Mouse (Mus musculus): Measurements from ENCODE around the gene Gm10272.
A peak's percentile ranks its signal among the peaks of the same experiment; 100 is the strongest.
"Not testable (repeated sequence)": the region's sequence is repeated elsewhere in the genome, so short reads cannot be mapped to it uniquely, and the experiment has no call there.

Gm10272 gene

GRCm38 (mm10) chr10:77706326-77706725, at the start of gene Gm10272:
Gene Gm10272, plus strand, starts transcription at chr10:77706626.
- DNase-seq = no peak

DNA sequence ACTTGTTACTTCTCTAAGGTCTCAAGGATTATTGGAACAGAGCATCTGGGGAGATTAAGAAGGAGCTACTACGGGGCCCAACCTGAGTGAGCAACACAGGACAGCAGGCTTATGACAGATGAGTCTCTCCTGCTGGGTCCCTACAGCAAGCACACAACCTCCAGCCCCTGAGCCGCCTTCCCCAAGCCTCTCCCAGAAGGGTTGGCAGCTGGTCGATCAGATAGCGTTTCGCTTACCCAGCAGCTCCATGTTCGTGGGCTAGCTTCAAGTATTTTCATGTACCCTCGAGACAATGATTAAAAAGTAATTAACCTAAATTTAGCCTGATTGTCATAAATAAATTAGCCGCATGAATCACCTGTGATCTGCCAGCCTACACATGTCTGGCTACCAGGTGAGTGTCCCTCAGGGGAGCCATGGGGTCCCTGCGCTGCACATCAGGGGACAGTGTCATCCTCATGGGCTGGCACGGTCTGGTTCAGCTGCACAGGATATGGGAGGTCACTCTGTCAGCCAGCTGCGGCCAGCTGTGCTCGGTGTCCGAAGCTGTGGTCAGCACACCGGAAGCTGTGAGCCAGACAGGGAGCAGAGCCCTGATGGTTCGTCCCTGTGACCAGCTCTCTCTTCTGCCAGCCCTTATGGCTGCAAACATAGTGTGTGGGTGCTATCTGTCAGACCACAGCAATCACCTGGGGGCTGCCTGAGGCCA, 48.0 kb upstream of the Gm10272 start:
- DNase-seq = peak; percentile 71

GRCm38 (mm10) chr10:77663949-77664665, 42.3 kb upstream of the Gm10272 start:
- DNase-seq = no peak

DNA sequence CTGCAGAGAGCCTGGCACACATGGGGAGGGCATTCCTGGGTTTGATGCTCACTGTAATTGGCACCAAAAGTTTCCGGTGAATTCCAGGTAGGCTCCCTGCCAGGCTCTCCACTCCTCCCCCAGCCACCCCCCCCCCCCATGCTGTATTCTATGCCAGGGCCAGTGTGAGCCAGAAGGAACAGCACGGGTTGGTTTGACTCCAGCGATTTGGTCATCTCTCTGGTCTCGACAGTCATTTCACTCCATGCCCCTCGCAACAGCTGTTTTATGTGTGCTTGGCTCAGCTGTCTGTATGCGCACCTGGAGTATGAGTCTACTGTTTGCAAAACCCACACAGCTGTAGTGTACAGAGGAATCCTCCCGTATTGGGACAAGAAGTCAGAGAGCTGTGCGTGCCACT, 40.1 kb upstream of the Gm10272 start:
- DNase-seq = no peak

- DNase-seq = no peak
Measured at GRCm38 (mm10) chr10:77667402-77667801, 39.0 kb upstream of the Gm10272 start.

DNA sequence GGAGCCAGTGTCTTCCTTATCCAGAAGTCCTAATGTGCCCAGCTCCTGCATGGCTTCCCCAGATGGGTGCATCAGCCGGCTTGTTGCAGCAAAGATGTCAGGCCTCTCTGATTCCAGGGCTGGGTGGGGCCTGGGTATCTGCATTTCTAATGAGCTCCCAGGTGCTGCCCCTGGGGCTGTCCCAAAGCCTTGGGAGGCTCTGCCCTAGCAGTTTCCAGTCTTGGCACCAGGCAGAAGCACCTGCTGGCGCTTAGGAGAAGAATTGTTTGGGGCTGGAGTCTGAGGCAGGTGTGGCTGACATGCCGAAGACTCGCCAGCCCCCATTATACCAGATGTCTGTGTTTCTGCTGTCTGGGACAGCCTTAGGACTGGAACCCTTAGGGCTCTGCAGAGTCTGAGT, 35.7 kb upstream of the Gm10272 start:
- no peak for DNase-seq

GRCm38 (mm10) chr10:77671519-77671918, 34.9 kb upstream of the Gm10272 start:
- DNase-seq = no peak

GRCm38 (mm10) chr10:77673765-77674164, 32.7 kb upstream of the Gm10272 start:
- no peak for DNase-seq

DNA sequence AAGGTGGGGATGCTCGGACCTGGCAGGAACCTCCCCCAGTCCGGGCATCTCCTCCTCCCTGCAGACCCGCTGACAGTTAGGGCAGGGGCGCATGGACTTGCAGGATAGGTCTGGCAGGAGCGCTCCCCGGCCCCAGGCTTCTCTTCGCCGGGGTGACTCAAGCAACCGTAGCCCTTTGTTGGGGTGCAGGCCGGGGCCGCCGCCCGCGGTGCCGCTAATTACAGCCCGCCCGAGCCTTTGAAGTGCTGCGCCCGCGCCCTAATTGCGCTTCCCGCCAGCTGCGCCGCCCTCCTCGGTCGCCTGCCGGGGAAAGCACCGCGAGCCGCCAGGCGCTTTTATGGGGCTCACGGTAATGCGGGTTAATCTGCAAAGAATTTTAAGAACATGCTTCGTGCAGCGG, 28.9 kb upstream of the Gm10272 start:
- DNase-seq = no peak

GRCm38 (mm10) chr10:77682994-77683393, 23.4 kb upstream of the Gm10272 start:
- no peak for DNase-seq

- DNase-seq = no peak
Measured at GRCm38 (mm10) chr10:77684181-77684580, 22.2 kb upstream of the Gm10272 start.

DNA sequence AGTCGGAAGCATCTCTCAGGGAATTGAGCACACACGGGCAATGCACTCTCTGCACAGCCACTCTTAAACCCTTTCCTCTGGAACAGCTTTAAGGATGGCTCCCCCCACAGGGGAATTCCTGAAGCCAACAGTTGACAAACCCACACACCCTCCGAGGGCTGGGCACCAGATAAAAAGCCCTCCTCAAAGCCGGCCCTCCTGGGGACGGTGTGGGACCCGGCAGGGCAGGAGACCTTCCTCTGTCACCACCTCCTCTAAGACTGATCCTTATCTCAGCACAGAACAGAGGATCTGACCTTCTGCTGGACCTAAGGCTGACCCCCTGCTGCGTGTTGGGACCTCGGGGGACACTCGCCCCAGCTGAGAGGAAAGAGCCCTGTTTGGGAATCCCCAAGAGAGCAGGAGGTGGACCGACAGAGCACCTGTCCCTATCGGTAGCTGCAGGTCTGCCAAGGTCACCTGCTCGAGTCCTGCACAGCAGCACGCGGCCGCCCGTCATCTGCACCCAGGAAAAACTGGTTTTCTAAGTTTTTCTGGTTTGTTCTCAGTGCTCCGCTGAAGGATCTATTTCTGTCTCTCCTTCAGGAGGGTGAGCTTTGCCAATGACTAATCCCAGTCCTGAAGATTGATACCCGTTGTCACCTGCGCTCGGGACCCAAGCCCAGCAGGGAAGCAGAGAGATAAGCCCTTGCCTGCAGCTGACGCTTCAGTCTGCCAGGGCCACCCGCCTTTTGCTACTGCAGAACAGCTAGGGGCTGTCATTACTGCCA, 20.3 kb upstream of the Gm10272 start, which contains the start of gene Tspear:
Gene Tspear (plus strand): TSS at position 675 of the 770 bp plus-strand sequence.
- DNase-seq = no peak

GRCm38 (mm10) chr10:77687021-77687420, 19.4 kb upstream of the Gm10272 start:
- no peak for DNase-seq

DNA sequence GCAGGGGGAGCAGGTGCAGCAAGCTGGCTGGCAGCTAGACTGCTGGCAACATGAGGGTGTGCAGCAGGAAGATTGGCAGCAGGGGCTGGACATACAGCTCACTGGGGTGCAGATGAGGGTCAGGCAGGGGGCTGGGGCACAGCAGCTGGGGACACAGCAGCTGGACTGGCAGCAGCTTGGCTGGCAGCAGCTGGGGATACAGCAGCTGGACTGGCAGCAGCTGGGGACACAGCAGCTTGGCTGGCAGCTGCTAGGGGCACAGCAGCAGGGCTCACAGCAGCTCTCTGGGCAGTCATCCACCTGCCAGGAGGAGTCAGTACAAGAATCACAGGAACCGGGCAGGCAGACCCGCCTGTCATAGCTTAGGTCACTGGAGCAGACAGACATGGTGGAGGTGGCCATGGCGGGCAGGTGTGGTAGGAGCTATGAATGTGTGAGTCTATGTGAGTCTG, 16.0 kb upstream of the Gm10272 start, which contains the start of gene Gm19402:
Gene Gm19402 (minus strand): TSS at position 402 of the 452 bp plus-strand sequence.
- not testable (repeated sequence) for DNase-seq

DNA sequence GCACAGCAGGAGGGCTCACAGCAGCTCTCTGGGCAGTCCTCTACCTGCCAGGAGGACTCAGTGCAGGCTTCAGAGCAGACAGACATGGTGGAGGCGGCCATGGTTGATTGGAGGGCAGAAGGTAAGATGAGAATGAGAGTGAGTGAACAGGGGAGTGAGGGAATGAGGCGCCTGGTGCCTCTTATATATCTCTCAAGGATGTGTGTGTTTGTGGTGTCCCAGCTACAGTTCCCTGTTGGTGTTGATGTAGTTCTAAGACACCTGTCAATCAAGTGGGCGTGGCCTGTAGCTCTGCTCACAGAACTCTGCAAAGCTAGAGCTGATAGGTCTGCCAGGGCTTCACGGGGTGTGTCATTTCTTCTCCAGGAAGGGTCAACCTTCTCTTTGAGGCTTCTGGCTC, 9.3 kb upstream of the Gm10272 start, which contains the start of gene Gm9508:
Gene Gm9508 (minus strand): TSS at position 101 of the 400 bp plus-strand sequence.
- DNase-seq = no peak

DNA sequence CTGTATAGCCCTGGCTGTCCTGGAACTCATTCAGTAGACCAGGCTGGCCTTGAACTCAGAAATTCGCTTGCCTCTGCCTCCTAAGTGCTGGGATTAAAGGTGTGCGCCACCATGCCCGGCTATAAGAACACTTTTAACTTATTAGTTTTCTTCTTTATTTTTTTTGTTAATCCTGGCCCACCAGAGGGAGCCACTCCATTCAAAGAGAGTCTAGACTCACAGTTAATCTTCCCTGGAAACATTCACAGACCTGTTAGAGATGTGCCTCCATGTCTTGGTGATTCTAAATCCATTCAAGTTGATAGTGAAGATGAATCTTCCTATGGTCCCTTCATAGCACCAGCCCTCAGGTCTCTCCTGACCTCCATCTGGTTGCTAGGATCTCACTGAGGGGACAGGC, 3.4 kb downstream of the Gm10272 start:
- no peak for DNase-seq

GRCm38 (mm10) chr10:77711157-77711556, 4.7 kb downstream of the Gm10272 start, which contains the start of gene Gm10024:
Gene Gm10024, plus strand, starts transcription at chr10:77711457.
- DNase-seq = not testable (repeated sequence)

GRCm38 (mm10) chr10:77713734-77714133, 7.3 kb downstream of the Gm10272 start:
- peak; percentile 15 for DNase-seq

GRCm38 (mm10) chr10:77715507-77715906, 9.1 kb downstream of the Gm10272 start, which contains the start of gene Gm10142:
Gene Gm10142, plus strand, starts transcription at chr10:77715807.
- DNase-seq = no peak

DNA sequence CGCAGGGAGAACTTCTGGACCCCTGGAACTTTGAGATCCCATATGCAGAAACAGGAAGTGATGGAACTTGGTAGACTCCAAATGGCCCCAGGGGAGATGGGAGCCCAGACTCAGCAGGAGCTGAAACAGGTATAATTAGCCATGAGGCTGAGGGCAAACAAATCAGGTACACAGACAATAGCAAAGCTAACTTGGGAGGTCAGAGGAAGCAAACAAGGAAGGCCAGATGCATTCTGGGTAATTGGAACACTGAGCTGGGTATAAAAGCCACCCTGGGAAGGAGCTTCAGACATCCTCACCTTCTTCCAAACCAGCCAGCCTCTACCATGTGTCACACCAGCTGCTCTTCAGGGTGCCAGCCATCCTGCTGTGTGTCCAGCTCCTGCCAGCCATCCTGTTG, 13.9 kb downstream of the Gm10272 start, which contains the start of gene Krtap12-1:
Gene Krtap12-1 (plus strand): TSS at position 301 of the 400 bp plus-strand sequence.
- not testable (repeated sequence) for DNase-seq

DNA sequence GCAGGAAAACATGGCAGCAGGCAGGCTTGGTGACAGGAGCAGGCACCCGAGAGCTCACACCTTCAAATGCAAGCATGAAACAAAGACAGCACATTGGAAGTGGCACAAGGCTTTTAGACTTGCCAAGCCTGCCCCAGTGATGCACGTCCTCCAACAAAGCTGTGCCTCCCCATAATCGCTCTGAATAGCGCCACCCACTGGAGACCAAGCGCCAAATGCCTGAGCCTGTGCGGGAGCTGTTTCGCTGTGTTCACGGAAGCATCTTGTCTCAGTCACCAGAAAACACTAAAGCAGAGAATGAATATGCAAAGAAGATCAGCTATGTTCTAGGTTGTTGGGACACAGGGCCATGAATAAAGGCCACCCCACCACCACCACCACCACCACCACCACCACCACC, 18.4 kb downstream of the Gm10272 start:
- no peak for DNase-seq

DNA sequence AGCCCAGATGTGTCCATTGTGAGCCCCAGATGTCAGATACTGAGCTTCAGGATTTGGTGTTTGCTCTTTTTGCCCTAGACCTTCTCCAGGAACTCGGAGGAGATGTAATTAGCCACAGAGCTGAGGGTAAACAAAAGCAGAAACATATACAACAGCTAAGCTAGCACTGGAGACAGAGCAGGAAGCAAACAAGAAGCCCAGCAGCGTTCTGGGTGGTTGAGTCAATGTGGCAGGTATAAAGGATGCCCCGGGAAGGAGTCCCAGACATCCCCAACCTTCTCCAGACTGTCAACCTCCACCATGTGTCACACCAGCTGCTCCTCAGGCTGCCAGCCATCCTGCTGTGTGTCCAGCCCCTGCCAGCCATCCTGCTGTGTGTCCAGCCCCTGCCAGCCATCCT, 19.8 kb downstream of the Gm10272 start, which contains the start of gene Gm10100:
Gene Gm10100 (plus strand): TSS at position 301 of the 400 bp plus-strand sequence.
- no peak for DNase-seq

- peak; percentile 1 for DNase-seq
Measured at GRCm38 (mm10) chr10:77728280-77728679, 21.9 kb downstream of the Gm10272 start.

Measured in lung, postnatal 36 days (tissue).